Mouse (Mus musculus): ENCODE measurements around the gene Ankrd28.

DNA sequence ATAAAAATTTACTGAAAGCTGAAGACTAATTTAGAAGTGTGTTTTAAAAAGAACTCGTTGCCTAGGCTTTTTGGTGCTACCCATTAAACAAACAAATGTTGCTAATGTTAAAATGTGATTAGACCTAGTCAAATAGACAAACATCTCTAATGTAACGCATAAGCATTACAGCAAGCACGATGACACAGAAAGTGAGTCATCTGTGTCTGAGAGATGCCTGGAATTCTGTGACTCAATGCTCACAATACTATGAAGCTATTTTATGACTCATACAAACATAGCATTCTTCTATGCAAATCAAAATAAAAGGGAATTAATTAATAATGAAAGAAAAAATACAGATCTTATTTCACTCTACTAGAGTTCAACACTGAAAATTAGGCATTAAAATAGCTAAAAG lies 61.9 kb downstream of the Ankrd28 start:
- TF ChIP-seq EP300 (optimal IDR thresholded peaks at IDR 0.05) (no peak), CTCF (IDR thresholded peaks at IDR 0.05; ENCODE audit: low read depth) (no peak)
